Mouse (Mus musculus) T-helper 1 cell (primary cell): Measurements from ENCODE around the gene Tekt1.

ENCODE experiments used
- in situ Hi-C: fragments of 300-600 bp; cut with MboI, MseI; formaldehyde crosslinking; loops from one replicate; pipeline ENCODE4 v1.15.1; 2025; ENCODE audit warnings: high pct_unique_total_duplicates

Tekt1 gene

DNA sequence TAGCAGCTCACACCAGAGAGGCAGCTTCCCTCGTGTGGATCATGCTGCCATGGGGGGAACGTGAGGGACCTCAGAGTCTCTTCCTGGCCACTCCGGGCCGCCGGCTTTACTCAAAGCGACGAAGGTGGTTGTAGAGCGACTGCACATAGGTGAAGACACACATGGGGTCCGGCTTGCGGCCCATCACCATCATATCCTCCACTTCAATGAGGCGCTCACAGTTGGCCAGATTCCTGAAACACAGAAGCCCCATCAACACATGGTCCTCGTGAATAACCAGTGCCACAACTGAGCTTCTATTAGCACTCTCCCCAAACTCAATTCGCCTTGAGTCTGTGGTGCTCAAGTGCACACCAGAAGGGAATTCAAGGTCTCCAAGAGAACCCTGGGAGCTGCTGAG, 28.9 kb upstream of the Tekt1 start:
- in situ Hi-C loops, result no loop called here

DNA sequence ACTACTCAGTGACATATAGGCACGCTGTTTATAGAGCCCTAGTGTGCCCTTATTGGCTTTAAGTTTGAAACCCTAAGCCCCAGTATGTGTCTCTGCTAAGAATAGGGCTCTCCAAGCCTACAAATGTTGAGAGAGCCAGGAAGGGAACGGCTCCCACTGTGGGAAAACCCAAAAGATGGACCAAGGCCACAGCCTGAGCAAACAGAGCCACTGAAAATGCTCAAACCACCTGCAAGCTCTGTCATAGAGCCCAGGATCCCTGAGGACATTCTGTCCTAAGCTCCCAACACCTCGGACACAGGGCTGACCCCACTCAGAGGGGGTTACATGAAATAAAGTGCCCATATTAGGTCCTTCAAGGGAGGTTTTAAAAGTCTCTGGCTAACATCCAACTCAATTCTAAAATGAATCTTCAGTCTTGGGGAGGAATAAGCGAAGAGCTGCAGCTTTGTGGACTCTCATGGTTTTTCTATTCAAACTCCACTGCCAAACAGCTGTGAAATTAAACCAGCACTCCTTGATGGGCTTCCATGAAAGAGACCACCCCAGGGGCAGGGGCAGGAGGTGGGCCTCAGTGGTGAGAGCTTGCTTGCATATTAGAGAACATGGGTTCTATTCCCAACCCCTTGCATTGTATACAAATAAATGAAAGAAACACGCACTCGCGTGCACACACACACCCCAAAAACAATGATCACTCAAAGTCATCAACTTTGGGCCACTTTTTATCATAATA, 27.3 kb upstream of the Tekt1 start:
- in situ Hi-C loops, result no loop called here

DNA sequence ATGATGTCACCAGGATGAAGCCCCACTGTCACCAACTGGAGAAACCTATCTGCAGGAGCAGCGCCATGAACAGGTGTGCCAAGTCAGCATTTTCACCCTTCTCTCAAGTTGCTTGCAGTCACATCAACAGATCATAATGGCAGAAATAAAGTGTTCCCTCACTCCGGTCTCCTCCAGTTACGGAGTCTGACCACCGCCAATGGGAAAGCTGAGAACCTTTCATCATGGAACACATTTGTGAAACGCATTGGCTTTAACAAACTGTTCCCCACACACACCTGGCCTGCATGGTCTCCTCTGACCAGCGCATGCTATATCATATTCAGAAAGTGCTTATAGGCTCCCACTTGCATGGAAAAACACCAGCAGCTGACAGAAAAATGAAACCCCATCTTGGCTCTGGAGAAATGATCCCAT, 25.9 kb upstream of the Tekt1 start:
- in situ Hi-C loops, result no loop called here

DNA sequence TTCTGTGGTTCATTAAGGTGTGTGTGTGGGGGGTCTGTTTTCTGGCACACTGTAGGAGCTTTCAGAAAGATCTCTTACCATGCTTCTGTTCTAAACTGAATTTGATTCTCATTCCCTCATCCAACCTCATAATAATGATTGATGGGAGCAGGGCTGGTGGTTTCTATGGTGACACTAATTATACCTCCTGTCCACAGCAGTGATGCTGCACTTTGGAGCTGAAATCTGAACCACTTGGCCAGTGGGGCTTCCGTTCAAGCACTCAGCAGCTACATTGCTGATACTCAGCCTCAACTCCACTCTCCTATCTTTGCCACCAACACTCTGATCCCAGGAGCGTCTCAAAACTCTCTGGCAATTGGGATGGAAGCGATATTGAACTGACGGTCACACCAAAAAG, 17.1 kb upstream of the Tekt1 start:
- in situ Hi-C loops, result no loop called here

DNA sequence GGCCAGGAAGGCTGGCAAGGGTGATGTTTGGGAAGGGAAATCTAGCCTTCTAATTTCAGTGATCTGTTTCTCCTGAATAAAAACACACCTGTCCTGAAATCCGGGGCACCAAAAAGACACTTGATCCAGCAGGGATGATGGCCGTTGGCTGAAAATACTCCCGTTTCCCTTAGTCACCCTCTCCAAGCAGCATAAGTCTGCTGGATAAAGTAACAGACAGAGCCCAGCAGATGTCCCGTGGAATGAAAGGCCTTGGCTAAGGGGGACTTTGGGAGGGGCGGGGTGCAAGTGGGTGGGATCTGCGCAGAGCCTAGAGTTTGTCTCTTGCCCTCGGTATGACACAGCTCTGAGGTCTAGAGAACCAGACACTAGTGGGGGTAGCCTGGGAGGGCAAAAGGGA, 16.0 kb upstream of the Tekt1 start:
- in situ Hi-C loops, result no loop called here

DNA sequence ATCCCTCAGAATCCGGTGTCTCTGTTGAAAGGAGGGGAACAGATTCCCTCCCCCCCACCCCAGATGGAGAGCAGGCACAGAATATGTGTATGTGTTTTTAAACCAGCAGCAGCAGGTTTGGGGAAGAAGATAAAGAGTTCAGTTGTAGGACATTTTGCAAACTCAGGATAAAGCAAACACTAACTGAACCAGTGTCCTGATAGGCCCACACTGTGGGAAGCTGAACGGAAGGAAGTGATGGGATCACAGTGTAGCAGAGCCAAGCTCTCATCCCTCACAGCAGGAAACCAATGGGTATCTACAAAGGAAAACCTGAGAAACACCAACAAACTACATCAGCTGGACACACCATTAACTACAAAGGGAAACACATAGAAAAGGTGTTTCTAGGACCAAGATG, 14.3 kb upstream of the Tekt1 start:
- in situ Hi-C loops, result no loop called here

DNA sequence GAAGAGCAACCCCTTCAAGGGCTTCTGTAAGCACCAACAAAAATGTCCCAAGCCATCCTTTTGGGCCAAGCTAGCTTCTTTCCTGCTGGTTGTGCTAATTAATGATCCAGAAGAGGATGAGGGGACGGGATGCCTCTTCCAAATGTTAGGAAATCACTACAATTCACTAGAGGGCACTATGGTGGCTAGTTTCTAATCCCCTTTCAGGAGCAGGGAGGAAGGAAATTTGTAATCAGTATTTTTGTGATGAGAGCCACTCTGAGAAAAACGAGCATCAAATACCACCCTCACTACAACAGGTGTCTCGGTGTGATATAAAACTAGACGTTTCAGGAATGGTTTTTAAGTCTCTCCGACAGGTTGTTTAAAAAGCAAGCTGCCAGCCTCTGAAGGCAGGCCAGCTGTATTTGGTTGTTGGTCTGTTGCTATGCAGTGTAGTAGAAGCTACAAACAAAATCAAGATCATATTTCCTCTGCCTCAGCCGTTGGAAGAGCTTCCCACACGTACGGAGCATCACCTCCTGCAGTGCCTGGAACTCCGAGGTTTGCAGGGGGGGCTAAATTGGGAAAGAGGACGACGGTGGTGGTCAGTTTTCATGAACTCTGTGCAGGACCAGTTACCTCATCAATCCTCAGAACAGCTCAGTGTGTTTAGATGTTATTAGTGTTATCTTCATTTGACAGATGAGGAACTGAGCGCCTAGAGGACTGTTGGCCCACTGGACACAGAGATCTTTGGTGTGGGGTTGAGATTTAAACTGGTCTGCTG, 7.8 kb upstream of the Tekt1 start:
- in situ Hi-C loops, result no loop called here

DNA sequence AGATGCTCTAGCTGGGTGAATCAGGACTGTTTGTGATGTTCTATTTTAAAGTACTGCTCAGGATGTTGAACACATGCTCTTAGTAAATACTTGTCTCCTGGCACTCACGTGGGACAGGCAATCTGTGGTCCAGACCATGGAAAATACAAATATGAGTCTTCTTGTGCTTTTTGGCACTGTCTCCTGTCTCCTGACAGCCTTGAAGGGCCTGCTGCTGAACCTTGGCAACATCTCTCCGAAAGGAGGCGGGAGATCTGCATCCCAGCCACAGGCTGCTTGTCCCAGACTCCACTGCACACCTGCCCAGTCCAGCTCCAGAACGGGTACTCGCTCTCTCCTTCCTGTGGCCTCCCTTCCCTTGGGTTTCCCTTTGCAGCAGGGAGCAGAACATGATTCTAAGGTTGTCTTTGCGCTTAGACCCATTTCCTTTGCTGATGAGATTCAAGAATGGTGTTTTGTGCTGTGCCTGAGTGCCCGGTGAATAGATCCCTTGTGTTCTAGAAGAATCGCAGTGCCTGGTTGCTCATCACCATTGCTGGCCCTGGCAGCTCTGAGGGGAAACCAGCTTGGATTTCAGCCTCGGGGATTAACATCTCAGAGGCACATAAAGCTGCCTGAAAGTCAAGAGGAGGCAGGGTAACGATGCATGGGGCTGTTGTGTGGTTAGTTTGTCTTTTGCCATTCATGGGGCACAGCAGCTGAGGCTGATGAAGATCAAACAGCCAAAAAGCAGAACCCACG, 5.9 kb upstream of the Tekt1 start:
- in situ Hi-C loops, result no loop called here

DNA sequence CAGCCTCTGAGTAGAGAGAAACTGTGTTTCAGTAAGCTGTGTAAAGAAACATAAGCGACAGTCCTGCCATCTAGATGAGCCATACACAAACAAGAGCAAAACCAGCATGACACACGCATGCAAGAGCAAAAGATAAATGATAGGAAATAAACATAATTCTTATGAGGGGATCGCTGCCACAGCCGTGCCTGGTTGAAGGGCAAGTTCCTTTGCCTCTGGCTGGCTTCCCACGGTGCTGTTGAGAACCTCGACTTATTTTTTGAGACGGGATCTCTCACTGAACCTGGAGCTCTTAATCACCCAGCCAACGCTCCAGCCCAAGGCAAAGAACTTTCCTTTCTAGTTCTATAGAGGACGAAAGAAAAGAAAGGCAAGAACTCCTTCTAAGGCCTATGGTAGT, 3.9 kb upstream of the Tekt1 start:
- in situ Hi-C loops, result no loop called here

DNA sequence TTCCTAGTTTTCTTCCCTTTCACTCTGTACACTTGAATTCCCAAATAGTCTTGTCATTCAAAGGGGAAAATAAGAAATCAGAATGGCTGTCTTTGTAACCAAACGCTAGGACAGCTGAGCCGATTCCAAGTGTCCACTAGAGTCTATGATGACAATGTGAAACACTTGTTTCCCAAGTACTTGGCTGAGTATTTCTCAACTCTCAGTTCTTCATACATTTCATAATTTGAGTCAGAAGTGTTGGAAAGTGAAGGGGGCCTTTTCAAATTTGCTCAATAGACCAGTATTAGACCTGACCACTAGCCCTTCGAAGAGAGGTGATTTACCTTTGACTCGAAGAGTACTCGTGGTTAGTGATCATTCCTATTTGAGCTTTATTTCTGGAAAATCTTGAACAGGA, 2.3 kb upstream of the Tekt1 start:
- in situ Hi-C loops, result no loop called here

DNA sequence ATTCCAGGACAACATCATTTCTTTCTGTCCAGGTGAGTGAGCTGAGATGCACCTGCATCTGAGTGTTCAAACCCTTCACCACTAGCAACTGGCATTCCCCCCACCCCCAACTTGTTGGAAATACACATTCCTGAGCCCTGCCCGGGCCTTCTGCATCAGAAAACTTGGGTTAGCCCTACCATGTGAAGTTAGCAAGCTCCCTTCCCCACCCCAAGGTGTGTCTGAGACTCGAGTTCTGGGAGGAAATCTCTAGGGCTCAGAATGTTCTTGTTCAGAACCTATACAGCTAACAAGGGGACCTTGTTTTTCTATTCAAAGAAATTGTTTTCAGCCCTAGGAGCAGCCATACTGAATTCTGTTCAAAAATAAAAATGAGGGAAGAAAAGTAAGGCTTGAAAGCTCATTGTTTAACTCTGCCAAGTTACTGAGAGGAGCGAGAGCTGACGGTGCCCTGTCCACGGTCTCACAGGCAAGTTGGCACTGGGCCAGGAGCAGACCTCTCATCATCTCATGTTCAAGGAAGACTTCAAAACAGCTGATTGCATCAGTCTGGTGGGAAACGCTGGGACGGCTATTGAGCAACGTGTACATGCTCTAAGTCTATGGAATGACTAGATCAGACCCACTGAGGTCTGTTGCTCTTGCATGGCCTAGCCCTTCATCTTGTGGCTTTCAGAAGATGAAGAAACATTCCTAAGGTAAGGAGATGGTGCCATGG, 1.4 kb upstream of the Tekt1 start:
- in situ Hi-C loops, result no loop called here

DNA sequence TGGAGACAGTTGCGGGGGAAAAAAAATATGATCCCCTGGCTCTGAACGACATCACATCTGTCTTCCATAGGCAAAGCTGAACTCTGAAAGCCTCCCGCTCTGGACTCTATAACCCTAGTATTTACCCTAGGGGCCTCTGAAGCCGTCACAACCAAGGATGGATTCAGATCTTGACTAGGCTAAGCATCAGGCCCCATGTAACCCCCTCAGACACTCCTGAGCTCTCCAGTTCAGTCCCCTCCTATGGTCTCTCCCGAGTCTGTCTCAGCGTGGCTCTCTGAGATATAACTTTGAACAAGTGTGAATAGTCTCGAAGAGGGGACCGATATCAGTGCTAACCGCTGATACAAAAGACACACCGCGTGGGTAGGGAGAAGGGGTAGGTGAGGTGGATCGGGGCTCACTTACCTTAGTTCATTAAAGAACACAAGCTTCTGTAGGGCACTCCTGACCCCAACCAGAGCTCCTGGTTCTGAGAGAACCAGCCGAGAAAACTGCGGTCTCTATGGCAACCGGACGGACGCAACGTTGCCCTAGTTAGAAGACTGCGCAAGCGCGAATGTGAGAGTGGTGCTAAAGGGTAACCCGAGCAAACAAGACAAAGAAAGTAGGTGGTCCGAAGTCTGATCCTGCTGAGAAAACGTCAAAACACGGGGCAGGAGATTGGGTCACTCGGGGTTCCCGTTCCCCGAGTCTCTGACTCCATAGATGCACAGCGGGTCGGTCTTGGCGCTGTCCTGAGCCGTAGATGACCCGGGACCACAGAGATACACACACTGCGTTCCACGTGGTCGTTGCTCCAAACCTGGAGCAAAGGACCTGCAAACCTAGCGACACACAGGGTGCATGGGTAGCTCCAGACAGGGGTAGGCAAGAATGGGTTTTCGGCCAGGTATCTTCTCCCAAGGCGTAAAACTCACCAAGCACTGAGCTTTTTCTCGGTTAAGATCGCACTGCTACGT, 576 bp downstream of the Tekt1 start:
- in situ Hi-C loops, result no loop called here

DNA sequence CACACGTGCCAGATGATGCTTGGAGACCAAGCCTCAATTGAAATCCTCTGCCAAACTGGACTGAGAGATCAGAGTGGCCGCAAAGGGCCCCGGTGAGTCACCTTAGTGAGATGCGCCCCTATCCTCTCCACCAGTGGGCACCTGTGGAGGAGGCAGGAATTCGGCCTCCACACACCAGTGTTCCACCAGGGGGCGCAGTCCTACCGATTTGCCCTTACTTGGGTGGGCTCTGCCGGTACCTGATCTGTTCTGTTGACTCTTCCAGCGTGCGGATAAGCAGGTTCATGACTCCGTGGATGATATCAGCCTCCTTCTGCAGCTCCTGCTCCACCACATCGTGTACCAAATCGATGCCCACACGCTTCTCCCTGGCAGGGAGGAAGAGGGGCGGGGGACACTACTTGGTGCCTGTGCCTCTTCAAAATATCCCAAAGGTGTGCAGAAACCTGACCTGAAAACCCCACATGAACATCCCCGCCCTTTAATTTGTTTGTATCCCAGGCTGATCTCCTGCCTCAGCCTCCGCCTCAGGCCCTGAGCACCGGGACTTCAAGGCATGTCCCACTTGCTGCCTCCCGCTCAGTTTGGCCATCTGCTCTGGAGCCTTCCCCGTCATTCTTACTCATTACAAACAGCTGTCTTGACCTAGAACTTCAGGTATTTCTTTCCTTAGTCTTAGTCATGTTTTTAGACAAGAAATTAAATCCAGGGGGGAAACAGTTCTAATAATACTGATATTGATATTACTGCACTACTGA, 7.1 kb downstream of the Tekt1 start:
- in situ Hi-C loops, result loop anchor here (5.0 kb wide), 1 partner anchor 62 kb away; no protein-coding TSS in a partner anchor

DNA sequence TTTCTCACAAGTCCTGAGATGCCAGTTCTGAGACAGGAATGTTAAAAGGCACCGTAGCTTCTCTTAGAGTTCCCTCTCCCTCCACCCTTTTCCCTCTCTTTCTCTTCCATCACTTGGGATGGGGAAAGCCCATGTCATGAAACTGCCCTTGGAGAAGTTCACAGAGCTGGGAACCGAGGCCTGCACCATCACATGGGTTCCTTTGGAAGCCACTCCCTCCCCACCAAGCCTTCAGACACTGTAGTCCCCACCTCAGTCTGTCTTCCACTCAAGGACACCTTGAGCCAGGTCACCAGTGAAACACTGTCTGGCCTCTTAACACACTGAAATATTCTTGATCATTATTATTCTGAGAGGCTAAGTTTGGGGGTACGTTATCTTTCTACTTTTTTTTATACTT, 9.1 kb downstream of the Tekt1 start:
- in situ Hi-C loops, result no loop called here

DNA sequence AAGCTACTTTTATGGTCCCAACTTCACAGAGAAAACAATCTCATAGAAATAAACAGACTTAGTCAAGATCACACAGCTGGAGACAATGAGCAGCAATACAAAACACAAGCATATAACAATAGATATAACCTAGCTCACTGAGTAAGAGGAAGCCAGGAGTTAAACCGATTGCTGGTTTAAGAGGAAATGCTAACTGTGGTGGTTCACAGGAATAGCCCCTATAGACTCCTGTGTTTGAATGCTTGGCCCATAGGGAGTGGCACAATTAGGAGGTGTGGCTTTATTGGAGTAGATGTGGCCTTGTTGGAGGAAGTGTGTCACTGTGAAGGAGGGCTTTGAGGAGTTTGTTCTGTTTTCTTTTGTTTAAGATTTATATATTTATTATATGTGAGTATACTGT, 10.0 kb downstream of the Tekt1 start:
- in situ Hi-C loops, result no loop called here

DNA sequence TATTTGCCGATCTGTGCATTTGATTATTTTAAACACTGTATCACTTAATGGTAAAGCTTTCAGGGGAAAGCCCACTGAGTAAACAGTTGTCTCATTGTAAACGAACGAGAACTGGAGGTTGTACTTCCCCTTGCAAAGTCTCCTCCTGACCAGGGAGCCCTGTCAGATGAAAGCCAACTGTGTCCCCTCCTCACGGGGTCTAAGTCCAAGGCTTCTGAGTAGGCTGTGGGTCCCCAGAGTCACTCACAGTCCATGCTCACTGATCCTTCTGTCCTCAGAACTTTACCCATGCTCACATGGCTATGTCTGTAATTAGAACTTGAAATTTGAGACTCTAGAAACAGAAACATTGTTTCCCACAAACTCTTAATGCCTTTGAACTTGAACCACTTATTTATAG, 12.6 kb downstream of the Tekt1 start:
- in situ Hi-C loops, result no loop called here

DNA sequence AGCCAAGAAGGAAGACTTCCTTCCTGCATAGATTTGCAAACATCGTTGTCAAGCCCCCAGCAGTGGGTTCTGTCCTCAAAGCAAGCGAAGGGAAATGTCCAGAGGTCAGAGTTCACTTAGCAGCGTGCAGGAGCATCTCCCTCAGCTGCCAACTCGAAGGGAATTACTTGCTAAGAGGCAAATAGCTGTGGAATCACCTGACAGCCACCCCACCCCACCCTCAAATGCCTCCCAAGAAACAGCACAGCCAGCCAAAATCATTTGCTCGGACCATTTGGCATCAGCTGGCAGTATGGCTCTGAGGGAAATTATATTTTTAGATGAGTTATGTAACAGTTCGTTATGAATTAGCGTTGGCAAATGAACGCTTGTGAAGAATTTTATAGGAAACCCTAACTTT, 13.2 kb downstream of the Tekt1 start:
- in situ Hi-C loops, result no loop called here

DNA sequence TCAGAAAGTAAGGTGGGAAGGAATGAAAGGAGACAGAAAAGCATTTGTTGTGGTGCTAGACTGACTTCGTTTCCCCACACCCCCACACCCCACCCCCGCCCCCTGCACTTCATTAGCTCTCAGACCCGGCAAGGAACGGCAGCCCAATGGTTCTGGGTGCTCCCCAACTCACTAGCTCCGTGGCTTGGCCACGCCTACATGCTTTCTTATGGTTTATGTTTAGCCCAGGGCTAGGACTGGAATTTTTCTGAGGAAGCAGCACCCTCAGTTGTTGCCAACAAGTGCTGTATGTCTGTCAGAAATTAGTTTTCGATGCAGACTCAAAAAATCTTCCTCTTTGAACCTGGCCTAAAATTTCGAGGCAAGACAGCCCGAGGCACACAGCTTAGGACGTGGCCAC, 13.7 kb downstream of the Tekt1 start:
- in situ Hi-C loops, result no loop called here

DNA sequence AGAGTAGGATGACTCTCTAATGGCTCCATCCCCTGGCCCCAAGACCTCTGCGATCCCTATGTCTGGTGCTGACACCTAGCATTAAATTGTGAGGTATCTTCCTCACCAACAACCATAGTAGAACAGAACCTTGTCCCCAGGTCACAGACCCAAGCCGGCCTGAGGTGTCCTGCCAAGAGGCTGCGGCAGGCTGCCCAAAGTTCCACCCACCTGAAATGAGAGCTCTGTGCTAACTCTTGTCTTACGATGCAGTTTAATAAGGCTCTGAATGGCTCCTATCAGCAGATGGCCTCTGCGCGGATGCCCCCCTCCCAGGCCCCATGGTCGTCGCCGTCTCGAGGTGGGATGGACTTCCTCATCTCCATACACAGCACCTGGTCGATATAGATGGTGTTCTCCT, 17.8 kb downstream of the Tekt1 start:
- in situ Hi-C loops, result no loop called here

DNA sequence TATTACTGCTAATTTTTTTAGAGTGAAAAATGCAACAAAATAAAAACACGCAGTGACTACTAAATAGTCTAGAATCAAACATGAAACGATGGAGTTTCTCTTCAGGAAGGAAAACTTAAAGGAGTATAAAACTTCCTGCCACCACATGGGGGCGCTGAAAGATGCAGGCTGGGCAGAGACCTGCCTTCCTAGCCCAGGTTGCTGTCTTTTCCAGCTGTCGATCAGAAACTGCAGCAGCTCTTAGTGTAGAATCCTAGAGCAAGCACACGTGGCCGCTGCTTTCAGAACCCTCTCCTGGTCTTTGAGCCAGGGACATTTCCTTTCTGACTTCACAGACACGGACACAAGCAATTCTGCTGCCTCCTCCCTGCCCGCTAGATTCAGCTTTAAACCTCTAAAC, 18.3 kb downstream of the Tekt1 start:
- in situ Hi-C loops, result no loop called here
